Mouse (Mus musculus) left cerebral cortex, postnatal 4 days (tissue): ENCODE measurements around the gene Sgip1. TPM values are rescaled to one million over a fixed set of nuclear protein-coding genes. Genes with fewer than 3 reads are reported as not detected.
A peak's percentile ranks its signal among the peaks of the same experiment; 100 is the strongest.

Experiments
- DNase-seq: peaks from one replicate; pipeline ENCODE4 v3.0.0-alpha.2; 2022
- intact Hi-C: fragments of 180-260 bp; cut with DNase I; formaldehyde crosslinking; loops from one replicate; pipeline ENCODE4 v1.15.1; 2025
- total RNA-seq, 2 experiments: library from RNA; stranded (reverse); gene quantifications; 2 replicates each; pipeline ENCODE4 v1.2.3; 2021

The Sgip1 gene
- total RNA-seq = 100 to 1,000 TPM; 205 to 209 TPM

- no peak for DNase-seq
- intact Hi-C loops = no loop called here
Observed at GRCm38 (mm10) chr4:102741287-102741686, at the start of gene Sgip1. Sgip1 (plus strand) TSS chr4:102741297.

- intact Hi-C loops = no loop called here
- no peak for DNase-seq
Observed at GRCm38 (mm10) chr4:102691402-102691801, 49.7 kb upstream of the Sgip1 start.

- no peak for DNase-seq
- intact Hi-C loops = no loop called here
Observed at GRCm38 (mm10) chr4:102697966-102698365, 43.1 kb upstream of the Sgip1 start.

GRCm38 (mm10) chr4:102711731-102712130 lies 29.4 kb upstream of the Sgip1 start:
- no peak for DNase-seq
- intact Hi-C loops = no loop called here

GRCm38 (mm10) chr4:102715532-102715931 lies 25.6 kb upstream of the Sgip1 start:
- no peak for DNase-seq
- intact Hi-C loops = no loop called here

- DNase-seq = no peak
- intact Hi-C loops = no loop called here
Observed at GRCm38 (mm10) chr4:102717123-102717828, 23.8 kb upstream of the Sgip1 start.

GRCm38 (mm10) chr4:102719535-102719934 lies 21.6 kb upstream of the Sgip1 start:
- no peak for DNase-seq

GRCm38 (mm10) chr4:102719951-102720350 lies 21.1 kb upstream of the Sgip1 start:
- intact Hi-C loops = no loop called here

More at GRCm38 (mm10) chr4:102719535-102719934, 21.6 kb upstream of the Sgip1 start:
- intact Hi-C loops = no loop called here

GRCm38 (mm10) chr4:102724442-102724841 lies 16.7 kb upstream of the Sgip1 start:
- no peak for DNase-seq
- intact Hi-C loops = no loop called here

More at GRCm38 (mm10) chr4:102719951-102720350, 21.1 kb upstream of the Sgip1 start:
- no peak for DNase-seq

- intact Hi-C loops = no loop called here
- DNase-seq = no peak
Observed at GRCm38 (mm10) chr4:102730976-102731375, 10.1 kb upstream of the Sgip1 start.

- DNase-seq = no peak
- intact Hi-C loops = no loop called here
Observed at GRCm38 (mm10) chr4:102734022-102734657, 7.0 kb upstream of the Sgip1 start.

- intact Hi-C loops = no loop called here
- DNase-seq = no peak
Observed at GRCm38 (mm10) chr4:102753334-102754090, 12.4 kb downstream of the Sgip1 start.

- DNase-seq = peak; percentile 59
- intact Hi-C loops = no loop called here
Observed at GRCm38 (mm10) chr4:102759095-102759890, 18.2 kb downstream of the Sgip1 start.

GRCm38 (mm10) chr4:102760042-102760821 lies 19.1 kb downstream of the Sgip1 start:
- peak; percentile 92 for DNase-seq
- intact Hi-C loops = loop anchor here (10.0 kb wide), 2 partner anchors 85 to 165 kb away; no protein-coding TSS in a partner anchor

GRCm38 (mm10) chr4:102762075-102762474 lies 21.0 kb downstream of the Sgip1 start:
- no peak for DNase-seq
- intact Hi-C loops = loop anchor here (10.0 kb wide), 2 partner anchors 83 to 163 kb away; no protein-coding TSS in a partner anchor

- intact Hi-C loops = loop anchor here (10.0 kb wide), 2 partner anchors 76 to 156 kb away; no protein-coding TSS in a partner anchor
- DNase-seq = no peak
Observed at GRCm38 (mm10) chr4:102769070-102769469, 28.0 kb downstream of the Sgip1 start.

- DNase-seq = no peak
- intact Hi-C loops = loop anchor here (10.0 kb wide), 2 partner anchors 75 to 155 kb away; no protein-coding TSS in a partner anchor
Observed at GRCm38 (mm10) chr4:102769936-102770335, 28.8 kb downstream of the Sgip1 start.

- intact Hi-C loops = no loop called here
- no peak for DNase-seq
Observed at GRCm38 (mm10) chr4:102771598-102772357, 30.7 kb downstream of the Sgip1 start.

- no peak for DNase-seq
- intact Hi-C loops = no loop called here
Observed at GRCm38 (mm10) chr4:102773225-102773624, 32.1 kb downstream of the Sgip1 start.
